Mouse (Mus musculus): ENCODE measurements around the gene Shtn1. TPM values are rescaled to one million over a fixed set of nuclear protein-coding genes. Genes with fewer than 3 reads are reported as not detected.

The Shtn1 gene
- total RNA-seq, 2 experiments from 2014 or later = 0.67 to 0.99 TPM

DNA sequence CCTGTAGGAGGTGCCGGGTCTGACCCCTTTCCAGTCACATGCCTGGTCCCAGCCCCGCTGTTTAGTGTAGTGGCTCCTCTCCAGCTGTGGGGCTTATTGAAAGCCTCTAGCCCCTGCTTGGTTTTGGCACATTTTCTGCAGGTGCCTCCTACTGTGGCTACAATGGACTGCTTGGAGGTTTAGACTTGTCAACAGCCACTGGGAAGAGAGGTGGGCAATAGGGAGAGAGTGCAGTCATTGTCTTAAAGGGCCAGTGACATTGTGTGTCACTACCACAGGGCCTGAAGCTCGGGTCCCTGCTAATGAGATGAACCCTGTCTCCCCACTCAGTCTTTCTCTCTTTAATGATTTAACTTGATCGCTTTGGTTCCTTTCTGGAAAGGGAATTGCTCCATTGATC lies 142.8 kb downstream of the Shtn1 start:
- TF ChIP-seq CTCF (IDR thresholded peaks at IDR 0.05) = no peak
- intact Hi-C loops (cut with DNase I) = no loop called here
- no peak for DNase-seq
- H3K27ac ChIP-seq = no peak overlapping the region
- H3K4me3 ChIP-seq = no peak overlapping the region

DNA sequence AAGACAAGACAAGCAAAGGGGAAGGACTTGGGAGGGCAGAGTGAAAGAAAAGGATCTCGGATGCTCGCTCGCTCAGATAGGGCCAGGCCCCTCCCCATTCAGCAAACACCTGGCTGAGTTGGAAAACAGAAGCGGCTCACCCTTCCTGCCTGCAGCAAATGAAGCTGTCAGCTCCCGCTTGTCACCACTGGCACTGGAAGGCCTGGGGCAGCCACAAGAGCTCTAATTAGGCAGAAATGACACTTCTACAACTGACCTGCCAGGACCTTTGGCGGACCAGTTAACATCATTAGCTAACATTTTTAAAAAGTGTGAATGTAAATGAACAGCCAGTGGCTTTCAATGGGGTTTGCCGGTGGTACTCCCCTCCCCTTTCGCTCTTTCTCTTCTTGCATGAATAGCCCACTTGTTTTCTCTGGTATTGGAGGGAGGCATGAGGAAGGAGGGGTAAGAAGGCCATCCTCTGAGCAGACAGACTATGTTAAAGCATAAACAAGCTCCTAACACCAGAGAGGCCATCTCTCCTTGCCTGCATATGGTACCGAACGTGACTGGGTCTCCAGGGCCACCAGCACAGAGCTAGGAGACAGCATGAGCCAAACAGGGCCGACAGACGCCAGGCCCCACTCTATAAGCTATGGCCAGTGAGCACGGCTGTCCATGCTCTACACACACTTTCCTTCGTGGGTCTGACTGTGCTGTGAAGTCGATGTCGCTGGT lies 144.7 kb downstream of the Shtn1 start:
- Histone ChIP-seq H3K27ac (no peak overlapping the region), H3K4me3 (no peak overlapping the region)
- TF ChIP-seq CTCF (IDR thresholded peaks at IDR 0.05) = no peak
- no peak for DNase-seq
- intact Hi-C loops (cut with DNase I) = no loop called here

Other genes starting within 250 kb of the Shtn1 start
- gene Eno4, start 132.7 kb downstream of the Shtn1 start, total RNA-seq (2021) = not detected
- gene Hspa12a, start 132.4 kb downstream of the Shtn1 start, total RNA-seq (2021) = 1 to 10 TPM; 4.4 to 5.7 TPM
- gene Vax1, start 94.0 kb upstream of the Shtn1 start, total RNA-seq (2021) = not detected
- gene Kcnk18, start 143.1 kb upstream of the Shtn1 start, total RNA-seq (2021) = not detected
- under 1 TPM; 0.08 to 0.10 TPM for gene Slc18a2, start 184.8 kb upstream of the Shtn1 start, total RNA-seq (2021)
- gene Rps12-ps3, start 246.2 kb upstream of the Shtn1 start, total RNA-seq (2021) = 100 to 1,000 TPM; 256 to 333 TPM